Mouse (Mus musculus) cerebellum, adult (tissue): ENCODE results near the gene Atg13.
"Not testable (repeated sequence)": the region's sequence is repeated elsewhere in the genome, so short reads cannot be mapped to it uniquely, and the experiment has no call there.

Experiments used
- ATAC-seq: cut with Nextera tagmentation; 2 replicates; pipeline ENCODE4 v1.9.2; 2017; ENCODE audit warnings: mild to moderate bottlenecking, moderate library complexity, mixed read lengths; ENCODE audit not compliant: insufficient number of reproducible peaks, low FRiP score, low TSS enrichment

Gene Atg13

DNA sequence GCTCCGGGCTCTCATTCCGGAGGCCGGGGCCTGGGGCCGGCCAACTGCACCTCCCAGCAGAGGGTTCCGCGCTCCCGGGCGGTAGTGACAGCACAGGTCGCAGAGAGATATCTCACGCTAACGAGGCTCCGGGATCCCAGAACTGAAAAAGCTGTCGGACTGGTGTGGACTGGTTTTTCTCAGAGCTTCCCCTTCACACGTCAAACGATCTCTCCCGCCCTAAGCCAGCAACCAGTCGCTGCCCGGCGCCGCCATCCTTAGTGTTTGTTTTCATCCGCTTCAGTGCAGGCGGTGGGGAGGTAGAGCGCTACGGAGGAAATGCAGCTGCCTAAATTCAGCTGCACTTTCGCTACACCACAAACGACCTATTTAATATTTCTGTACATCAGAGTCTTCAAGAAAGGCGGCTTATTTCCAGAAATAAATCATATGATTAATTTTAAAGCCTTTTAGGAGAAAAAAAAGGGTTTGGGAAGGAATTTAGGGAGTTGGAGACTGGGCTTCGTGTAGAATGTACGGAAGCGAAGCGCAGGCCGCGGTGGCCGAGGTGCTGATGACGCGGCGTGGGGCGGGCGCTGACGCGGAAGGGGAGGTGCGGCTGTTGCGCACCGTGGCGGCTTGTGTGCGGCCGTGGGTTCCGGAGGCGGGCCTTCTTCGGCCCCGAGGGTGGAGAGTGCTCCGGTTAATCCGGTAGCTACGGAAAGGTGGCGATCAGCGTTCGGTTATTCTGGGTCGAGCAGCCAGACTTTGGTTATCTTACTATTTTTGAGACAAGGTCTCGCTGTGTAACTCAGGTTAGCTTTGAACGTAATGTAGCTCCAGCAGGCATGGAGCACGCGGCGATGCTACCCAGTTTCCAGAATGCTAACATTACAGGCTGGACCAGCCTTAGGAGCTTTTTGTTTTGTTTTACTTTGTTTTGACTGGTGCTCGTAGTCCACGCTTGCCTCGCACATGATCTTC lies at the start of gene Atg13, which contains the start of gene Harbi1:
Gene Atg13 (minus strand): TSS at position 305 of the 963 bp plus-strand sequence.
Gene Harbi1 (plus strand): TSS at position 581 of the 963 bp plus-strand sequence.
- peak; percentile 98 for ATAC-seq

DNA sequence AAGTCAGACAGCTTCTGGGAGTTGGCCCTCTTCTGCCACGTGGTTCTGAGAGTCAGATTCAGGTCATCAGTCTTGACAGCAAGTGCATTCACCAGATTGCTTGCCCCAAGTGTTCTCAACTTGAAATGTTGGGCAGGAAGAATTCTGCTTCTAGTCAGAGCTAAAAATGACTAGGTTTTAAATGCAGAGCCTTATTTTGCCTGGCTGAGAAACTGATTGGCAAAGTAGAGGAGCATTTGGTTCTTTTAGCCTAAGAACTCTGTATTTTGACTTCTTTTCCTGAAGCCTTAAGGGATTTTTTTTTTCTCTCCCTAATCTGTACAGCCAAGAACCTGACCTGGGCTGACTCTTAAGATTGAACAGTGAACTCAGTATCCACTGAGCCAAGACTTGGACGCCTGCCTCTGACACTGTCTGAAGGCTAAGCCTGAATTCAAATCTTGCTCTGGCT lies 39.5 kb upstream of the Atg13 start:
- peak; percentile 61; the same call in 1 of the 2 replicates for ATAC-seq

DNA sequence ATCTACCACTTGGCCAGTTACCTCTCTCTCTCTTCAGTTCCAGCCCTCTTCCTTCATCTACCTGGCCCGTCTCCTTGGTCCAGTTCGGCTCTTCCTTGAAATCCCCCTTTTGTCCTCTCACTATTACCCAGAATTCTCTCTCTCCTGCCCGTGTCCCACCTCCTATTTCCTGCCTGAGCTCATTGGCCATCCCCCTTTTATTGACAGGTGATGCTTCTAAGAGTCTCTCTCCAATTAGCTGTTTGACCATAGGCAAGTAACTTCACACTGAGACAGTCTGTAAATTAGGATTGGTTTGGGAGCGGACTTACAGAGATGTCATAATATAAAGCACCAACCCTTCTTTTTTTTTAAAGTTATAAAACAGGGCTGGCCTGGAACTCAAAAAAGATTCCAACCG lies 34.3 kb upstream of the Atg13 start:
- ATAC-seq, result no peak

DNA sequence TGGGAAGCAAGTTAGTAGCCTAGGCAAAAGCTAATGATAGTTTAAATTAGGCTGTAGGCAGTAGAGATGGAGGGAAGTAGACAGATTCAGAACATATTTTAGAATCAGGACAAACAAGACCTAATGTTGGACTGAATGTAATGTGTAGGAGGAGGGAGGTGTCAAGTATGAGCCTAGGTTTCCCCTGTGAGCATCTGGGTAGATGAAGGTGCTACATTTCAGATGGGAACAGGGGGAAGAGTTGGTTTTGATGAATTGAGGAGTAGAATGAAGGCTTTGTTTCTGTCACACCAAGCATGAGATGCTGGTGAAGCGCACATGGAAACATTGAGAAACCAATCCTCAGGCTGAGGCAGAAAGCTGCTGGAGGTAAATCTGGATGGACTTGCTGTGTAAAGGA lies 29.2 kb upstream of the Atg13 start:
- ATAC-seq, result no peak

DNA sequence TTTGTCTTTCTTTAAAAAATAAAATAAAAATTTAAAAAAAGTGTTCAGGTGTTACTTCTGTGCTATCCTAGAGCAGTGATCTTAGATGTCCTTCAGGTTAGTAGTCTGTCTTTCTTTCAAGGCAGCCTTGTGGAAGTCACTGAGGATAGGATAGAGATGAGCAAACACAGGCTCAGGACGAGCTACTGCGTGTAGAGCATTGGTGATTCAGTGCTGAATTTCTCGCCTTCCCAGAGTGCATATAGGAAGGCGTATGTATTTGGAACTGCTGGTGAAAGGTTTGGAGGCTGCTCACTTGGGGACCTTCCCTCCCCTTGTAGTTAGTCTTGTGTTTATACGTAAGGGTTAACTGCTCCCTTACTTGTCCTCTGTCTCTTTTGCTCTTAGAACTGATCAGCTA lies 24.8 kb upstream of the Atg13 start:
- ATAC-seq, result no peak

DNA sequence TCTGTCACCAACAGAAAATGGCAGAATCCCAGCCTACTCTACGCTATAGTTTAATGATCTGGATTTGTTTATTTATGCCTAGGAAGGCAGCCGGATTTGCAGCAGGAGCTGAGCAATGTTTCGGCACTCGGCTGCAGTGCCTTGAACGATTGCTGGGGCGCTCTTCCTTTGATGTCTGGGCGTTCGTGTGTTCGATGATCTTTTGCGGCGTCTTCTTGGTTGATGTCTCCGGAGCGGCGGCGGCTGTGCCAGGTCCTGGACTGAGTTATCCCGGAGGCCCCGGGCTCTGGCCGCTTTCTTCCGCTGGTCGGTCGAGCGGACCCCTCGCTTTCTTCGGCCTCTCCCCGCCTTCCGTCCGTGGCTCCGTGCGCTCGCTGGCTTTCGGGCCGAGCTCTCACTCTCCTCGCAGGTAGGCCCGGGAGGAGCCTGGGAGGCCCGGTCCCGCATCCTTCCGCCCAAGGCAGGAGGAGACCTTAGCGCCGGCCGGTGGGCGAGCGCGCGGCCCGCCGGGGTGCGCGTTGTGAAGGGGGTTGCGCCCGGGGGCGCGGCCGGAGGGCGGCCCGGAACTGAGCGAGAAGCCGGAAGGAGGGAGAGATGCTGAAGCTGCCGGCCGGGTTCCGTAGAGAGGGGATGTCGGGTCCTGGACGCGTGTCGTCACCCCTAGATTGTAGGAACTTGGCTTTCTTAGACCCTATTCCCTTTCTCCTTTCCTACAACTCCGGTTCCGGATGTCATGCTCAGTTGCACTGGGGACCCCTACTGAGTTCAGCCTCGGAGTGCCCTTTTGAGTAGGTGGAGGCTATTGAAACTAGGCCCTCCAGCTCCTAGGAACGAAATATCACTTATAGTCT lies 19.8 kb upstream of the Atg13 start, which contains the start of gene Ambra1:
Gene Ambra1 (plus strand): TSS at position 164 of the 851 bp plus-strand sequence.
- peak; percentile 88 for ATAC-seq

DNA sequence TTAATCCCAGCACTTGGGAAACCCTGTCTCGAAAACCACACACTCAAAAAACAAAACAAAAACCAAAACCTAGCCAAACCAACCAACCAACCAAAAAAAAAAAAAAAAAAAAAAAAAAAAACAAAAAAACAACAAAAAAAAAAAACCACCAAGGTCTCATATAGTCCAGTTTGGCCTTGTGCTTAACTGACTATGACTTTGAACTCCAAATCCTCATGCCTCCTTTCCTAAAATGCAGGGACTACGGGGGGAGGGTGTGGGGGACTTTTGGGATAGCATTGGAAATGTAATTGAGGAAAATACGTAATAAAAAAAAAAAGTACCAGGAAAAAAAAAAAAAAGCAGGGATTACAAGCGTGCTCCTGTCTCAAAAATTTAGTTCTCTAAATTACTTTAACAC lies 19.2 kb upstream of the Atg13 start:
- no peak for ATAC-seq

DNA sequence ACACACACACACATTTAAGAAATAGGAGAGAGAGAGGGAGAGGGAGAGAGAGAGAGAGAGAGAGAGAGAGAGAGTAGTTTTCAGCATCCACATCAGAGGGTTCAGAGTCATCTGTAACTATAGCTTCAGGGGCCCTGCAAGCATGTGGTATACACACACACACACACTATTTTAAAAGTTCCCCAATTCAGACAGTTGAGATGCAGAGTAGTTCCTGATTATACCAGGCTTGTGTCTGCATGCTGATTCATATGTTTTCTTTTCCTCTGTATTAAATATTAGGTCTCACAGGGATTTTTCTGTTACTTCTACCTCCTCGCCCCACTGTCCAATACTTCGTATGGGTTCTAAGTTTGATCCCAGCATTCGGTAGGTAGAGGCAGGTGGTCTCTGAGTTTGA lies 16.6 kb upstream of the Atg13 start:
- ATAC-seq, result no peak

DNA sequence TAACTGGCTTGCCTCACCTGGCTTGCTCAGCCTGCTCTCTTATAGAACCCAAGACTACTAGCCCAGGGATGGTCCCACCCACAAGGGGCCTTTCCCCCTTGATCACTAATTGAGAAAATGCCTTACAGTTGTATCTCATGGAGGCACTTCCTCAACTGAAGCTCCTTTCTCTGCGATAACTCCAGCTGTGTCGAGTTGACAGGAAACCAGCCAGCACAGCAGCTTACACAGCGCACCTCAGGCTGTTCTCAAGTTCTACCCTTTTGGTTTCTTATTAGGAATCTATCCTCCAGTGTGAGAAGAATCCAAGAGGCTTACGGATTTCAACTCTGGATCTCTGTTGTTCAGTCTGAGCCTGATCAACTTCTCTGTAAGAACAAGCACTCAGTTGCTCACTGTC lies 15.1 kb upstream of the Atg13 start:
- ATAC-seq, result not testable (repeated sequence)

DNA sequence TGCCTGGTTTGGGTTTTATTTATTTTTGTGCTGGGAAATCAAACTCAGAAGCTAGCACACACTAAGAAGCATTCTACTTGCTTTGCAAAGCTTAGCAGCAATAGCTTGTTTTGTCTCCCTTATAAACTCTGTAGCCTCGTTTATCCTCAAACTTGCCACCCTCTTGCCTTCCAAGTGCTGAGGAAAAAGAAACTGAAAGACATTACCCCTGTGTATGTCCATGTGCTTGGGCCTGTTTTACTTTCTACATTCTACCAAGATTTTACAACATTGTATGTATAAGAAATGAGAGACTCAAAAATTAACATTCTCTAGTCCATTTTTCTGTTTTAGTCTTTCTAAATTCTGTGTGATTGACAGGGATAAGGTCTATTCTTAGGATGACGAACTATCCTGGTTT lies 14.3 kb upstream of the Atg13 start:
- no peak for ATAC-seq

DNA sequence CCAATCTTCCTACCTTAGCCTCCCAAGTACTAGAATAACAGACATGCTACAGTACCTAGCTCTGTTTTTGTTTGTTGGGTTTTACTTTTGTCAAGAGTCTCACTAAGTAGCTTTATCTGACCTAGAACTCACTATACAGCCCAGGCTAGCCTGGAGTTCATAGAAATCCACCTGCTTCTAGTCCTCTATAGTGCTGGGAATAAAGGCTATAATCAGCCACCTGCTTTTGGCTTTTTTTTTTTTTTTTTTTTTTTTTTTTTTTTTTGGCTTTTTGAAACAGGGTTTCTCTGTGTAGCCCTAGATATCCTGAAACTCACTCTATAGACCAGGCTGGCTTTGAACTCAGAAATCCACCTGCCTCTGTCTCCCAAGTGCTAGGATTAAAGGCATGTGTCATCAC lies 13.6 kb upstream of the Atg13 start:
- no peak for ATAC-seq

DNA sequence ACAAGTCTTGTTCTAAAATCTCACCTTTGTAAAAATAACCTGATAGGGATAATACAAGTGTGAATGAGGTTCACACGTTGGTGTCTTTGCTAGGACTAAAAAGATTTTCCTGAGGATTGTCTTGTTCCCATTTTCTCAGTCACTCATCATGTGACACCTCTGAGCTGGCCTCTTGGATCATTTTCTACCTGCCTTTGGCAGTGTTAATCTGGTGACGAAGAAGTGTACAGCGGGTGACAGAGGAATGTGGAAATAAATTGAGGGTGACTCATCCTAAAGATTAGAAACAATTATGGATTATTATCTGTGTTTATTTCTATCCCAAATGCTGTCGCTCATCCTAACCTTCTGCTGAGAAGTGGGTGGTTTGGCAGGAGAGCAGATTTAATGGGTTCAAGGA lies 13.0 kb upstream of the Atg13 start:
- no peak for ATAC-seq

DNA sequence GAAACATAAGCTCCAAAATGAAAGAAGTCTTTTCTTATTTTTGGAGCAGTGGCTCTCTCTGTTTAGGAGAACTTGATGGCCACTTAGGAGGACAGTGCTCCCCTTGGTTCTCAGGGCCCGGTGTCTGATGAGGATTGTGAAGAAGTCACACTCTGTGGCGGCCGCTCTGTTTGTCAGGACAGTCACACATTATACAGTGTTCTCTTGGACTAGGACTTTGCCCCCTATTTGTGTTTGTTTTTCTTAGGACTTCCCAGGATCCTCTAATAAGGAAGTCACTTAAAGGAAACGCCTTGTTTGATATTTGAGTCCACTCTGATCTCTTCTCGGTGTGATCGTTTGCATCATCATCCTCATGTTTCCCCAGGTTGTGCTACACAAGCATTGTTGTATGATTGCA lies 7.9 kb upstream of the Atg13 start:
- no peak for ATAC-seq

DNA sequence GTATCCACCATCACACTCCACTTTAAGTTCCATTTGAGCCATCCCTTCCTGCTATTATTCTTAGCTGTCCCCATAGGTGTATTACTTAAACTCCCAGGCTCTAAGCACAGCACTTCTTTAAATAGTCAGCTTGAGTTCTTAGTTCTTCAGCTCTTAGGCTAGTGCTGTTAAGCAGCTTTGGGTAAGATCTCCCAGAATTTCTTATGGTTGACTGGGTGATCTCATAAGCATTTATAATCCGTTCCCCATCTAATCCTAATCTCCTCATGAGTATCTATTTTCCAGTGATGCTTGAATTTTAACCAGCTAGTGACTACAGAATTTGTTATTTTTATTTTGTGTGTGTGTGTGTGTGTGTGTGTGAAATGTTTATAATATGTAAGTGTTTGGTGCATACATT lies 4.5 kb upstream of the Atg13 start:
- no peak for ATAC-seq

DNA sequence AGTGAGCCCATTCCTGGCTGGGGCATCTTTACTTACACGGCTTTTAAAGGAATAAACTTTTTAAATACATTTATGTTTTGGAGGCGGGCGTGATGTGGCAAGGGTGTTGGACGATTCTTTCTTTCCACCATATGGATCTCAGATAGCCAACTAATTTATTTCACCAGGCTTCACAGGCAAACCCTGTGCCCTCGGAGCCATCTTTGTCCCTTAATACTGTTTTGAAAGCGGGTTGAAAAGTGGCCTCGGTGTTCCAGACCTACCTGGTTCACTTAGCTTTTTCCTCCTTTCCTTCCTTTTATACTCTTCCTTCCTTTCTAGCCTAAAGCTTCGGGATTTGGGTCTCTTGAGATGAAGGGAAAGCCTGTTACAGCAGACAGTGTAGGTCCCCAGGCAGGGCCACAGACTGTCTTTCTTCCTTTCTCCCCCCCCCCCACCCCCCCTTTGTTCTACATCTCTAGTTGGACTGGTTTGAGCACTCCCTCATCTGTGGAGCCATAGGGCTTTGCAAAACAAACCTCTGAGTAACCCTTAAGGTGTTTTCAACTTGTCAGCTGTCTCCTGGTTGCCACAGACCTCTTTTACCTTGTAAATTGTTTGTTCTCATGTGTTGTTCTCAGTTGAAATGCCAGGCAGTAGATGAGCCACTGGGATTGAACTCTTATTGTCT lies 1.0 kb upstream of the Atg13 start:
- no peak for ATAC-seq

DNA sequence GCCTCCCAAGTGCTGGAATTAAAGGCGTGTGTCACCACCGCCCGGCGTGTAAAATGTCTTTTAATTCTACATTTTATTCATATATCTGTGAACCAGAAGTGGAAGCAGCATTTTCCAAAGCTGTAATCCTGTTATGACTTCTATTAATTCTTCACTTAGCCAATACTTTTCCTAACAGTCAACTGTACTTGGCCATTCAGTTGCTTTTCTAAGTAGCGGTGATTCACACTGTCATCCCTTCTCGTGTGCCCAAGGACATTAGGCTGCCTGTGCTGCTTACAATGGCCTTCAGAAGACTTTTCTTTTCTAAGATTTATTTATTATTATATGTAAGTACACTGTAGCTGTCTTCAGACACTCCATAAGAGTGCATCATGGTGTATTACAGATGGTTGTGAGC lies 2.0 kb downstream of the Atg13 start:
- no peak for ATAC-seq

DNA sequence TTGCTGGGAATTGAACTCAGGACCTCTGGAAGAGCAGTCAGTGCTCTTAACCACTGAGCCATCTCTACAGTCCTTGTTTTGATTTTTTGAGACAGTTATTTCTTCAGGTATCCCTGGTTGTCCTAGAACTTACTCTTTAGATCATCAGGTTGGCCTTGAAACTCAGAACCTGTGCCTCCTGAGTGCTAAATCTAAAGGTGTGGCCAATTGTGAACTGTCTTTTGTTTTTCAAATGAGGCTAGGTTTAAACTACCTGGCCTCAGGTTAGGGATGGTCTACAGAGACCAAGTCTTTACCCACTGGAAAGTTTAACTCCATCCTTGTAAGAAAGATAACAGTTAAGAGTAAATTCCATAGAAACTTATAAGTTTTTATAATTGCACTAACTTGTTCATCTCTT lies 3.9 kb downstream of the Atg13 start:
- ATAC-seq, result no peak

DNA sequence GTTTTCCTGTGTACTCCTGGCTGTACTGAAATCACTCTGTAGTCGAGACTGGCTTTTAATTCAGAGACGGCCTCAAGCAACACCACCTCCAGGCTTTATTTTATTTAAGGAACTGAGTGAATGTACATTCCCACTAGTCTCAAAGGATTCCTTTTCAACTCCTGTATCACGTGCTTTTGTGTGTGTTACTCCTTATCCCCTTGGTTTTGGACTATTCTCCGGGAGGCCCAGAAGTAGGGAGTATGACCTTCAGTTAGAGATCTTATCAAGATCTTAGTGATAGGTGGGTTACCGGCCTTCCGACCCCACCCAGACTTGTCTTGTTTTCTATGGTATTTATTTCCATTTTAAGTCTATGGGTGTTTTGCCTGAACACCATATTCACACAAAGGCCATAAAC lies 4.6 kb downstream of the Atg13 start:
- no peak for ATAC-seq

DNA sequence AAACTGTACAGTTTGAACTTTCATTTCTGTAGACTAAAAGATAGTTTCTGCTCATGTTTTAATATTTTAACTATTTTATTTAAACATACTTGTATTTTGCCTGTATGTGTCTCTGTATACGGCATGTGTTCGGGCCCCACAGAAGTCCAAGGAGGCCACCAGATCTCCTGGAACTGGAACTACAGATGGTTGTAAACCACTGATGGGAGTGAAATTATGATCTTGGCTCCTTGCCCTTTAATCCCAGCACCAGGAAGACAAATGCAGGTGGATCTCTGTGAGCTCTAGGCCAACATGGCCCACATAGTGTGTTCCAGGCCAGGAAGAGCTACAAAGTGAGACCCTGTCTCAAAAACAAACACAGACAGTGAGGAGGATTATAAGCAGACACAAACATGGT lies 9.0 kb downstream of the Atg13 start:
- ATAC-seq, result no peak

DNA sequence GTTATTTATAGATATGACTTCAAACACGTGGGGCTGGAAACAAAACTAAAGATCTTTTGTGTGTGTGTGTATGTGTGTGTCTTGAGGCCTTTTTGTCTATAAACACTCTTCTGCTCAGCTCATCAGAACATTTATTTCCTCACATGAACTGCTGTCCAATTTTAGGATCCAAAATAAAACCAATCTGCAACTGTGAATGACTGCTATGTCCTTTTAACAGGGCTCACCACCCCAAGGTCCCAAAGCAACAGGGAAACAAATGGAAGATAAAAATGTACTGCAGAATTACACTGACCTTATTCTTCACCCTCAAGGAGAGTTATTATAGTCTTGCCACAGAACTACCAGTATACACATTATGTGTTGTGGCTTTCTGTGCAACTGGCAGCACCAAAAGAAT lies 11.2 kb downstream of the Atg13 start:
- no peak for ATAC-seq

DNA sequence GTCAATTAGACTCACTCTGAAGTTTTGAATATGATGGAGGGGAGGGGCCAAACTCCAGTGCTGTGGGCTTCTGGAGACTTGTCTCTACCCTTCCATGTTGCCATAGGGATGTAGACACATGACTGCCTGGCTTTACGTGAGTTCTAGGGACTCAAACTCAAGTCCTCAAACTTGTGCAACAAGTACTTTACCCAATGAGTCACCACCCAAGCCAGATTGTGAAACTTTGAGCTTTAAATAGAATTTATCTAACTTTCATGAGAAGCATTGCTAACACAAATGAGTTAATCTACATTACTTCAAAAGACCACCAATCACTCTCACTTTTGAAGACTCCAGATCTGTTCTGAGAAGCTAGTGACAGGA lies 14.2 kb downstream of the Atg13 start:
- ATAC-seq, result no peak
